Mouse (Mus musculus) lung, postnatal 0 days (tissue): ENCODE results near the gene Rnf185. TPM values are rescaled to one million over a fixed set of nuclear protein-coding genes. Genes with fewer than 3 reads are reported as not detected.

Source experiments
- ATAC-seq: fragments of 200-750 bp; cut with Nextera tagmentation; 2 replicates; pipeline ENCODE4 v1.8.0; 2017; ENCODE audit warnings: moderate library complexity
- DNase-seq: peaks from one replicate; pipeline ENCODE4 v3.0.0-alpha.2; 2016; ENCODE audit warnings: low spot score
- H3K27ac ChIP-seq: fragments of 300-500 bp; sonication (generic); 2 replicates; pipeline ENCODE4 v1.5.1; 2014; ENCODE audit warnings: antibody characterized with exemption, mild to moderate bottlenecking, low read length, mixed read lengths
- H3K27me3 ChIP-seq: fragments of 300-500 bp; sonication (generic); replicated peaks from 2 replicates; pipeline ENCODE4 v1.6.1; 2014; ENCODE audit warnings: low read length, mixed read lengths; ENCODE audit not compliant: insufficient read depth
- H3K36me3 ChIP-seq: fragments of 300-500 bp; sonication (generic); 2 replicates; pipeline ENCODE4 v1.6.1; 2014; ENCODE audit warnings: low read length, mixed read lengths; ENCODE audit not compliant: insufficient read depth
- H3K4me1 ChIP-seq: fragments of 300-500 bp; sonication (generic); 2 replicates; pipeline ENCODE4 v1.6.1; 2014; ENCODE audit warnings: antibody characterized with exemption, low read depth, low read length, mixed read lengths; ENCODE audit not compliant: insufficient read depth
- H3K4me2 ChIP-seq: fragments of 300-500 bp; sonication (generic); replicated peaks from 2 replicates; pipeline ENCODE4 v1.6.1; 2014; ENCODE audit warnings: low read depth, mild to moderate bottlenecking, low read length, moderate library complexity, mixed read lengths
- H3K4me3 ChIP-seq: fragments of 300-500 bp; sonication (generic); 2 replicates; pipeline ENCODE4 v1.5.1; 2014; ENCODE audit warnings: low read depth, low read length
- H3K9ac ChIP-seq: fragments of 300-500 bp; sonication (generic); replicated peaks from 2 replicates; pipeline ENCODE4 v1.6.1; 2014; ENCODE audit warnings: low read depth, mild to moderate bottlenecking
- H3K9me3 ChIP-seq: fragments of 300-500 bp; sonication (generic); 2 replicates; pipeline ENCODE4 v1.6.1; 2016; ENCODE audit warnings: low read length, mixed read lengths
- CTCF ChIP-seq: IDR thresholded peaks from 2 replicates; pipeline ENCODE4 v1.5.1; 2016; ENCODE audit warnings: antibody characterized with exemption, mild to moderate bottlenecking
- EP300 ChIP-seq: IDR thresholded peaks from 2 replicates; pipeline ENCODE4 v1.6.1; 2016; ENCODE audit warnings: antibody characterized with exemption, mild to moderate bottlenecking, control low read depth
- WGBS: fragments of 180-500 bp; shearing (Covaris S2); extraction: QIAGEN DNeasy Blood & Tissue Kit; methylation state at CpG from one replicate; pipeline ENCODE4 v1.1.7; 2014; 5-methylcytosine and 5-hydroxymethylcytosine counted together
- polyA plus RNA-seq: library from polyadenylated mRNA; unstranded; fragments of >200 nt; fragmentation: Nextera tagmentation; extraction: Ambion mirVana; gene quantifications from 2 replicates; pipeline ENCODE4 v1.2.1, GENCODE M21; 2015

The Rnf185 gene
- polyA plus RNA-seq, 1 experiment from 2014 or later = 24.3 TPM

GRCm38 (mm10) chr11:3427697-3428230 lies 24.4 kb downstream of the Rnf185 start:
- no peak overlapping the region for H3K4me3 ChIP-seq
- no peaks in the 10 kb centered on the region for H3K9me3 ChIP-seq
- no peaks in the 10 kb centered on the region for H3K36me3 ChIP-seq
- H3K4me1 ChIP-seq = no peaks in the 10 kb centered on the region
- H3K9ac ChIP-seq = no peak overlapping the region
- no peak overlapping the region for H3K27ac ChIP-seq
- no peak overlapping the region for H3K4me2 ChIP-seq
- DNase-seq = no peak
- WGBS = 70% methylated on average over 3 of the region's 3 CpGs
- ATAC-seq = no peak
- no peak for TF ChIP-seq CTCF
- no peak for TF ChIP-seq EP300
- no peaks in the 10 kb centered on the region for H3K27me3 ChIP-seq

GRCm38 (mm10) chr11:3422242-3422641 lies 29.9 kb downstream of the Rnf185 start:
- H3K4me1 ChIP-seq = no peaks in the 10 kb centered on the region
- 81% methylated on average over 4 of the region's 4 CpGs for WGBS
- H3K36me3 ChIP-seq = peaks cover 8% of the 10 kb centered on the region; the same call in 1 of the 2 replicates

GRCm38 (mm10) chr11:3418741-3419140 lies 33.4 kb downstream of the Rnf185 start:
- ATAC-seq (peak; percentile 26), DNase-seq (peak; percentile 12)
- Histone ChIP-seq H3K4me1 (no peaks in the 10 kb centered on the region), H3K4me3 (no peak overlapping the region), H3K9me3 (no peaks in the 10 kb centered on the region), H3K27ac (0 out of 2 replicates have a peak overlapping the region, but pooled peaks have one; percentile 6), H3K9ac (no peak overlapping the region), H3K36me3 (peaks cover 24% of the 10 kb centered on the region; the same call in 1 of the 2 replicates), H3K4me2 (no peak overlapping the region), H3K27me3 (no peaks in the 10 kb centered on the region)
- TF ChIP-seq EP300 (no peak), CTCF (no peak)
- 53% methylated on average over 4 of the region's 4 CpGs for WGBS

More at GRCm38 (mm10) chr11:3422242-3422641, 29.9 kb downstream of the Rnf185 start:
- no peak for ATAC-seq
- H3K27ac ChIP-seq = no peak overlapping the region
- no peaks in the 10 kb centered on the region for H3K9me3 ChIP-seq
- TF ChIP-seq CTCF (no peak), EP300 (no peak)
- no peaks in the 10 kb centered on the region for H3K27me3 ChIP-seq
- H3K9ac ChIP-seq = no peak overlapping the region
- DNase-seq = no peak
- no peak overlapping the region for H3K4me3 ChIP-seq
- no peak overlapping the region for H3K4me2 ChIP-seq

- Histone ChIP-seq H3K4me1 (no peaks in the 10 kb centered on the region), H3K27ac (no peak overlapping the region), H3K4me3 (no peak overlapping the region), H3K9me3 (no peaks in the 10 kb centered on the region), H3K4me2 (no peak overlapping the region), H3K27me3 (no peaks in the 10 kb centered on the region), H3K36me3 (peaks cover 24% of the 10 kb centered on the region; the same call in 1 of the 2 replicates), H3K9ac (no peak overlapping the region)
- peak; percentile 32; the same call in 1 of the 2 replicates for ATAC-seq
- WGBS = 69% methylated on average over 6 of the region's 6 CpGs
- no peak for DNase-seq
- no peak for TF ChIP-seq CTCF
- no peak for TF ChIP-seq EP300
Measured at GRCm38 (mm10) chr11:3417795-3418194, 34.4 kb downstream of the Rnf185 start.

- Histone ChIP-seq H3K9me3 (no peaks in the 10 kb centered on the region), H3K4me2 (no peak overlapping the region), H3K9ac (no peak overlapping the region), H3K27ac (no peak overlapping the region), H3K27me3 (no peaks in the 10 kb centered on the region), H3K4me1 (no peaks in the 10 kb centered on the region), H3K36me3 (peaks cover 24% of the 10 kb centered on the region; the same call in 1 of the 2 replicates), H3K4me3 (no peak overlapping the region)
- WGBS = 89% methylated on average over 3 of the region's 3 CpGs
- no peak for ATAC-seq
- DNase-seq = no peak
- no peak for TF ChIP-seq CTCF
- no peak for TF ChIP-seq EP300
Measured at GRCm38 (mm10) chr11:3416399-3416798, 35.8 kb downstream of the Rnf185 start.

GRCm38 (mm10) chr11:3412111-3412510 lies 40.1 kb downstream of the Rnf185 start:
- no peak for ATAC-seq
- TF ChIP-seq CTCF (no peak), EP300 (no peak)
- 62% methylated on average over 3 of the region's 3 CpGs for WGBS
- DNase-seq = no peak
- Histone ChIP-seq H3K9ac (no peak overlapping the region), H3K4me2 (no peak overlapping the region), H3K4me3 (no peak overlapping the region), H3K9me3 (no peaks in the 10 kb centered on the region), H3K27ac (no peak overlapping the region), H3K36me3 (peaks cover 14% of the 10 kb centered on the region; the same call in 1 of the 2 replicates), H3K4me1 (no peaks in the 10 kb centered on the region; the same call in 1 of the 2 replicates), H3K27me3 (no peaks in the 10 kb centered on the region)
